Mouse (Mus musculus) neural tube, embryonic 13.5 days (tissue): ENCODE results near the gene Dnttip1. TPM values are rescaled to one million over a fixed set of nuclear protein-coding genes. Genes with fewer than 3 reads are reported as not detected.

Source experiments
- ATAC-seq: fragments of 200-750 bp; cut with Nextera tagmentation; 2 replicates; pipeline ENCODE4 v1.8.0; 2017; ENCODE audit warnings: low read depth, mild to moderate bottlenecking, moderate TSS enrichment, moderate library complexity
- H3K27ac ChIP-seq: fragments of 300-500 bp; sonication (generic); replicated peaks from 2 replicates; pipeline ENCODE4 v1.5.1; 2015; ENCODE audit warnings: moderate library complexity, mild to moderate bottlenecking, inconsistent platforms
- H3K27me3 ChIP-seq: fragments of 300-500 bp; sonication (generic); 2 replicates; pipeline ENCODE4 v1.6.1; 2015; ENCODE audit warnings: mild to moderate bottlenecking, inconsistent platforms
- H3K36me3 ChIP-seq: fragments of 300-500 bp; sonication (generic); 2 replicates; pipeline ENCODE4 v1.6.1; 2015; ENCODE audit warnings: mild to moderate bottlenecking, inconsistent platforms
- H3K4me1 ChIP-seq: fragments of 300-500 bp; sonication (generic); replicated peaks from 2 replicates; pipeline ENCODE4 v1.6.1; 2015; ENCODE audit warnings: inconsistent platforms
- H3K4me2 ChIP-seq: fragments of 300-500 bp; sonication (generic); 2 replicates; pipeline ENCODE4 v1.6.1; 2015; ENCODE audit warnings: inconsistent platforms, mild to moderate bottlenecking, moderate library complexity
- H3K4me3 ChIP-seq: fragments of 300-500 bp; sonication (generic); 2 replicates; pipeline ENCODE4 v1.5.1; 2015; ENCODE audit warnings: mild to moderate bottlenecking, inconsistent platforms
- H3K9ac ChIP-seq: fragments of 300-500 bp; sonication (generic); 2 replicates; pipeline ENCODE4 v1.6.1; 2015; ENCODE audit warnings: moderate library complexity, mild to moderate bottlenecking, inconsistent platforms
- H3K9me3 ChIP-seq: fragments of 300-500 bp; sonication (generic); 2 replicates; pipeline ENCODE4 v1.6.1; 2016; ENCODE audit warnings: inconsistent platforms
- WGBS: fragments of 180-500 bp; shearing (Covaris S2); methylation state at CpG from one replicate; pipeline ENCODE4 v1.1.7; 2015; 5-methylcytosine and 5-hydroxymethylcytosine counted together
- polyA plus RNA-seq: library from polyadenylated mRNA; unstranded; fragments of >200 nt; fragmentation: Nextera tagmentation; extraction: Ambion mirVana; gene quantifications from 2 replicates; pipeline ENCODE4 v1.2.1, GENCODE M21; 2015

The Dnttip1 gene
- polyA plus RNA-seq, 1 experiment from 2014 or later, result 67.1 TPM

GRCm38 (mm10) chr2:164800252-164801004, 54.6 kb downstream of the Dnttip1 start:
- Histone ChIP-seq H3K27ac (no peak overlapping the region), H3K36me3 (peaks cover 62% of the 10 kb centered on the region), H3K27me3 (no peaks in the 10 kb centered on the region), H3K4me3 (no peak overlapping the region), H3K4me1 (peaks cover 21% of the 10 kb centered on the region), H3K9ac (no peak overlapping the region), H3K9me3 (no peaks in the 10 kb centered on the region), H3K4me2 (no peak overlapping the region)
- 92% methylated on average over 13 of the region's 13 CpGs for WGBS
- ATAC-seq, result no peak

- H3K4me1 ChIP-seq, result peaks cover 40% of the 10 kb centered on the region
- ATAC-seq, result no peak
- no peaks in the 10 kb centered on the region for H3K27me3 ChIP-seq
- H3K9me3 ChIP-seq, result no peaks in the 10 kb centered on the region
- H3K36me3 ChIP-seq, result peaks cover 35% of the 10 kb centered on the region
- WGBS, result 92% methylated on average over 16 of the region's 16 CpGs
- peak overlapping the region; percentile 71 for H3K4me2 ChIP-seq
- no peak overlapping the region for H3K27ac ChIP-seq
- peak overlapping the region; percentile 83 for H3K9ac ChIP-seq
- peak overlapping the region; percentile 80 for H3K4me3 ChIP-seq
These were observed 57.6 kb downstream of the Dnttip1 start for GRCm38 (mm10) chr2:164803201-164803920.

GRCm38 (mm10) chr2:164803921-164804313, 58.1 kb downstream of the Dnttip1 start:
- Histone ChIP-seq H3K4me3 (peak overlapping the region; percentile 80), H3K4me1 (peaks cover 40% of the 10 kb centered on the region), H3K27ac (no peak overlapping the region), H3K27me3 (no peaks in the 10 kb centered on the region), H3K4me2 (peak overlapping the region; percentile 71), H3K36me3 (peaks cover 34% of the 10 kb centered on the region), H3K9me3 (no peaks in the 10 kb centered on the region), H3K9ac (peak overlapping the region; percentile 83)
- no peak for ATAC-seq
- WGBS, result 65% methylated on average over 1 of the region's 1 CpGs

- peak; percentile 97 for ATAC-seq
- H3K4me1 ChIP-seq, result peaks cover 40% of the 10 kb centered on the region
- H3K9ac ChIP-seq, result peak within 1 kb of the TSS; percentile 83
- no peaks in the 10 kb centered on the region for H3K27me3 ChIP-seq
- H3K36me3 ChIP-seq, result peaks cover 34% of the 10 kb centered on the region
- peak within 1 kb of the TSS; percentile 92 for H3K27ac ChIP-seq
- no peaks in the 10 kb centered on the region for H3K9me3 ChIP-seq
- H3K4me3 ChIP-seq, result peak within 1 kb of the TSS; percentile 80
- H3K4me2 ChIP-seq, result peak within 1 kb of the TSS; percentile 84
- WGBS, result under 1% methylated on average over 46 of the region's 47 CpGs
These were observed 58.9 kb downstream of the Dnttip1 start, which contains the start of the genes Acot8 and Zswim3 for GRCm38 (mm10) chr2:164804533-164805331. TSS of gene Acot8 (minus strand) at chr2:164804882. TSS of gene Zswim3 (plus strand) at chr2:164805098.

- Histone ChIP-seq H3K9ac (peak overlapping the region; percentile 83), H3K4me3 (peak overlapping the region; percentile 80), H3K27me3 (no peaks in the 10 kb centered on the region), H3K4me1 (peaks cover 40% of the 10 kb centered on the region), H3K36me3 (peaks cover 31% of the 10 kb centered on the region), H3K27ac (peak overlapping the region; percentile 92), H3K9me3 (no peaks in the 10 kb centered on the region), H3K4me2 (peak overlapping the region; percentile 84)
- peak; percentile 67 for ATAC-seq
- WGBS, result 3% methylated on average over 21 of the region's 21 CpGs
These were observed 59.5 kb downstream of the Dnttip1 start for GRCm38 (mm10) chr2:164805332-164805718.

- Histone ChIP-seq H3K4me2 (peak overlapping the region; percentile 84), H3K27me3 (no peaks in the 10 kb centered on the region)
- no peak for ATAC-seq
These were observed 60.8 kb downstream of the Dnttip1 start for GRCm38 (mm10) chr2:164806614-164807013.

GRCm38 (mm10) chr2:164813557-164813956, 67.8 kb downstream of the Dnttip1 start:
- Histone ChIP-seq H3K27me3 (no peaks in the 10 kb centered on the region), H3K27ac (no peak overlapping the region), H3K4me3 (no peak overlapping the region), H3K4me2 (no peak overlapping the region), H3K9ac (no peak overlapping the region), H3K9me3 (no peaks in the 10 kb centered on the region), H3K36me3 (peaks cover 37% of the 10 kb centered on the region), H3K4me1 (no peaks in the 10 kb centered on the region)
- no peak for ATAC-seq
- WGBS, result 58% methylated on average over 2 of the region's 2 CpGs

More at GRCm38 (mm10) chr2:164806614-164807013, 60.8 kb downstream of the Dnttip1 start:
- Histone ChIP-seq H3K4me1 (peaks cover 40% of the 10 kb centered on the region), H3K27ac (no peak overlapping the region), H3K36me3 (peaks cover 18% of the 10 kb centered on the region; the same call in 1 of the 2 replicates), H3K9me3 (no peaks in the 10 kb centered on the region), H3K4me3 (peak overlapping the region; percentile 80; the same call in 1 of the 2 replicates), H3K9ac (no peak overlapping the region)
- 88% methylated on average over 7 of the region's 7 CpGs for WGBS

GRCm38 (mm10) chr2:164815348-164815747, 69.6 kb downstream of the Dnttip1 start:
- H3K9ac ChIP-seq, result no peak overlapping the region
- 92% methylated on average over 5 of the region's 5 CpGs for WGBS

GRCm38 (mm10) chr2:164815821-164816220, 70.0 kb downstream of the Dnttip1 start:
- no peak overlapping the region for H3K27ac ChIP-seq
- H3K4me1 ChIP-seq, result no peaks in the 10 kb centered on the region
- no peak for ATAC-seq
- no peaks in the 10 kb centered on the region for H3K27me3 ChIP-seq
- 90% methylated on average over 8 of the region's 8 CpGs for WGBS
- H3K4me3 ChIP-seq, result no peak overlapping the region
- H3K4me2 ChIP-seq, result no peak overlapping the region
- no peaks in the 10 kb centered on the region for H3K9me3 ChIP-seq
- peaks cover 38% of the 10 kb centered on the region for H3K36me3 ChIP-seq
- no peak overlapping the region for H3K9ac ChIP-seq

More at GRCm38 (mm10) chr2:164815348-164815747, 69.6 kb downstream of the Dnttip1 start:
- Histone ChIP-seq H3K4me1 (no peaks in the 10 kb centered on the region), H3K4me2 (no peak overlapping the region), H3K27ac (no peak overlapping the region), H3K9me3 (no peaks in the 10 kb centered on the region), H3K4me3 (no peak overlapping the region), H3K27me3 (no peaks in the 10 kb centered on the region), H3K36me3 (peaks cover 34% of the 10 kb centered on the region)
- ATAC-seq, result no peak

GRCm38 (mm10) chr2:164817206-164817605, 71.4 kb downstream of the Dnttip1 start:
- no peaks in the 10 kb centered on the region for H3K27me3 ChIP-seq
- no peak for ATAC-seq

GRCm38 (mm10) chr2:164817703-164818102, 71.9 kb downstream of the Dnttip1 start:
- Histone ChIP-seq H3K27ac (no peak overlapping the region), H3K36me3 (peaks cover 46% of the 10 kb centered on the region), H3K4me3 (no peak overlapping the region), H3K4me2 (no peak overlapping the region), H3K9ac (no peak overlapping the region), H3K9me3 (no peaks in the 10 kb centered on the region), H3K27me3 (no peaks in the 10 kb centered on the region), H3K4me1 (peaks cover 5% of the 10 kb centered on the region)
- 83% methylated on average over 5 of the region's 5 CpGs for WGBS
- ATAC-seq, result no peak

More at GRCm38 (mm10) chr2:164817206-164817605, 71.4 kb downstream of the Dnttip1 start:
- H3K4me1 ChIP-seq, result peaks cover 2% of the 10 kb centered on the region
- H3K9me3 ChIP-seq, result no peaks in the 10 kb centered on the region
- no peak overlapping the region for H3K4me3 ChIP-seq
- 77% methylated on average over 6 of the region's 6 CpGs for WGBS
- no peak overlapping the region for H3K27ac ChIP-seq
- H3K4me2 ChIP-seq, result no peak overlapping the region
- H3K36me3 ChIP-seq, result peaks cover 51% of the 10 kb centered on the region
- no peak overlapping the region for H3K9ac ChIP-seq
